Mouse (Mus musculus) midbrain, postnatal 0 days (tissue): ENCODE data around the gene Ankmy2. TPM values are rescaled to one million over a fixed set of nuclear protein-coding genes. Genes with fewer than 3 reads are reported as not detected.

Experiments used
- ATAC-seq: fragments of 200-750 bp; cut with Nextera tagmentation; 2 replicates; pipeline ENCODE4 v1.8.0; 2017; ENCODE audit warnings: moderate number of reproducible peaks, mild to moderate bottlenecking, moderate TSS enrichment, moderate library complexity; ENCODE audit not compliant: low FRiP score
- DNase-seq: peaks from one replicate; pipeline ENCODE4 v3.0.0-alpha.2; 2015; ENCODE audit warnings: low spot score
- H3K27ac ChIP-seq: fragments of 300-500 bp; sonication (generic); 2 replicates; pipeline ENCODE4 v1.5.1; 2014; ENCODE audit warnings: low read depth, mild to moderate bottlenecking, low read length, mixed read lengths
- H3K27me3 ChIP-seq: fragments of 300-500 bp; sonication (generic); 2 replicates; pipeline ENCODE4 v1.6.1; 2014; ENCODE audit warnings: low read length, control low read depth, mixed read lengths; ENCODE audit not compliant: insufficient read depth
- H3K36me3 ChIP-seq: fragments of 300-500 bp; sonication (generic); 2 replicates; pipeline ENCODE4 v1.6.1; 2014; ENCODE audit warnings: low read length, control low read depth, mixed read lengths; ENCODE audit not compliant: insufficient read depth
- H3K4me1 ChIP-seq: fragments of 300-500 bp; sonication (generic); 2 replicates; pipeline ENCODE4 v1.6.1; 2014; ENCODE audit warnings: mild to moderate bottlenecking, control low read depth, antibody characterized with exemption, low read length, mixed read lengths; ENCODE audit not compliant: insufficient read depth
- H3K4me2 ChIP-seq: fragments of 300-500 bp; sonication (generic); 2 replicates; pipeline ENCODE4 v1.6.1; 2014; ENCODE audit warnings: low read depth, mild to moderate bottlenecking, low read length, mixed read lengths; ENCODE audit not compliant: poor library complexity, severe bottlenecking
- H3K4me3 ChIP-seq: fragments of 300-500 bp; sonication (generic); 2 replicates; pipeline ENCODE4 v1.5.1; 2014; ENCODE audit warnings: low read depth, mild to moderate bottlenecking, low read length, moderate library complexity
- H3K9ac ChIP-seq: fragments of 300-500 bp; sonication (generic); replicated peaks from 2 replicates; pipeline ENCODE4 v1.6.1; 2014; ENCODE audit warnings: mild to moderate bottlenecking, low read length, moderate library complexity, mixed read lengths; ENCODE audit not compliant: poor library complexity, severe bottlenecking
- H3K9me3 ChIP-seq: fragments of 300-500 bp; sonication (generic); 2 replicates; pipeline ENCODE4 v1.6.1; 2016; ENCODE audit warnings: low read length, control low read depth
- CTCF ChIP-seq: IDR thresholded peaks from 2 replicates; pipeline ENCODE4 v1.5.1; 2016; ENCODE audit warnings: antibody characterized with exemption, mild to moderate bottlenecking
- WGBS: fragments of 180-500 bp; shearing (Covaris S2); extraction: QIAGEN DNeasy Blood & Tissue Kit; methylation state at CpG from one replicate; pipeline ENCODE4 v1.1.7; 2014; 5-methylcytosine and 5-hydroxymethylcytosine counted together
- polyA plus RNA-seq: library from polyadenylated mRNA; unstranded; fragments of >200 nt; fragmentation: Nextera tagmentation; extraction: Ambion mirVana; gene quantifications from 2 replicates; pipeline ENCODE4 v1.2.1, GENCODE M21; 2015
- total RNA-seq: library from RNA; depleted of rRNA; stranded (reverse); fragments of >200 nt; gene quantifications from 2 replicates; pipeline ENCODE4 v1.2.3, GENCODE M21; 2014

Gene Ankmy2
- total and polyA plus RNA-seq, 2 experiments from 2014 or later: 64.6 to 88.5 TPM

GRCm38 (mm10) chr12:36119244-36119643 lies 37.7 kb upstream of the Ankmy2 start:
- no peak for DNase-seq
- WGBS: 91% methylated on average over 3 of the region's 3 CpGs
- Histone ChIP-seq H3K27me3 (no peaks in the 10 kb centered on the region), H3K4me1 (no peaks in the 10 kb centered on the region), H3K27ac (no peak overlapping the region), H3K36me3 (peaks cover 49% of the 10 kb centered on the region), H3K4me3 (no peak overlapping the region), H3K9me3 (no peaks in the 10 kb centered on the region), H3K9ac (no peak overlapping the region), H3K4me2 (no peak overlapping the region)
- no peak for ATAC-seq
- TF ChIP-seq CTCF: no peak

GRCm38 (mm10) chr12:36126049-36126448 lies 30.9 kb upstream of the Ankmy2 start:
- Histone ChIP-seq H3K9me3 (no peaks in the 10 kb centered on the region), H3K27ac (no peak overlapping the region), H3K4me3 (no peak overlapping the region), H3K27me3 (no peaks in the 10 kb centered on the region), H3K4me1 (no peaks in the 10 kb centered on the region), H3K36me3 (peaks cover 25% of the 10 kb centered on the region), H3K9ac (no peak overlapping the region), H3K4me2 (no peak overlapping the region)
- no peak for DNase-seq
- 94% methylated on average over 5 of the region's 5 CpGs for WGBS
- ATAC-seq: no peak
- no peak for TF ChIP-seq CTCF

- ATAC-seq: no peak
- Histone ChIP-seq H3K36me3 (peaks cover 22% of the 10 kb centered on the region), H3K4me1 (no peaks in the 10 kb centered on the region)
These were observed 27.1 kb upstream of the Ankmy2 start for GRCm38 (mm10) chr12:36129826-36130225.

GRCm38 (mm10) chr12:36132254-36132653 lies 24.7 kb upstream of the Ankmy2 start:
- Histone ChIP-seq H3K9me3 (no peaks in the 10 kb centered on the region), H3K27ac (no peak overlapping the region), H3K4me1 (no peaks in the 10 kb centered on the region), H3K4me2 (no peak overlapping the region), H3K36me3 (peaks cover 22% of the 10 kb centered on the region), H3K4me3 (no peak overlapping the region), H3K27me3 (no peaks in the 10 kb centered on the region), H3K9ac (no peak overlapping the region)
- DNase-seq: no peak
- TF ChIP-seq CTCF: no peak
- ATAC-seq: no peak
- 96% methylated on average over 2 of the region's 2 CpGs for WGBS

More at GRCm38 (mm10) chr12:36129826-36130225, 27.1 kb upstream of the Ankmy2 start:
- Histone ChIP-seq H3K4me2 (no peak overlapping the region), H3K27ac (no peak overlapping the region), H3K9ac (no peak overlapping the region), H3K4me3 (no peak overlapping the region), H3K9me3 (no peaks in the 10 kb centered on the region), H3K27me3 (no peaks in the 10 kb centered on the region)
- 92% methylated on average over 5 of the region's 5 CpGs for WGBS
- no peak for DNase-seq
- TF ChIP-seq CTCF: no peak

GRCm38 (mm10) chr12:36132668-36133067 lies 24.2 kb upstream of the Ankmy2 start:
- ATAC-seq: no peak
- Histone ChIP-seq H3K9ac (no peak overlapping the region), H3K4me2 (no peak overlapping the region), H3K4me3 (no peak overlapping the region), H3K4me1 (no peaks in the 10 kb centered on the region), H3K27ac (no peak overlapping the region), H3K27me3 (no peaks in the 10 kb centered on the region), H3K36me3 (peaks cover 22% of the 10 kb centered on the region), H3K9me3 (no peaks in the 10 kb centered on the region)
- WGBS: 92% methylated on average over 3 of the region's 3 CpGs
- no peak for DNase-seq
- no peak for TF ChIP-seq CTCF

- Histone ChIP-seq H3K9me3 (no peaks in the 10 kb centered on the region), H3K27me3 (no peaks in the 10 kb centered on the region), H3K27ac (no peak overlapping the region), H3K9ac (no peak overlapping the region), H3K4me1 (no peaks in the 10 kb centered on the region), H3K4me3 (no peak overlapping the region), H3K36me3 (peaks cover 22% of the 10 kb centered on the region), H3K4me2 (no peak overlapping the region)
- no peak for TF ChIP-seq CTCF
- 97% methylated on average over 5 of the region's 5 CpGs for WGBS
- DNase-seq: no peak
- ATAC-seq: no peak
These were observed 23.4 kb upstream of the Ankmy2 start for GRCm38 (mm10) chr12:36133547-36133946.
